Mouse (Mus musculus): Measurements from ENCODE around the gene Klhl30. TPM values are rescaled to one million over a fixed set of nuclear protein-coding genes. Genes with fewer than 3 reads are reported as not detected.

Klhl30 gene
- total and polyA plus RNA-seq, 2 experiments from 2014 or later = 0.25 to 0.31 TPM

- Histone ChIP-seq H3K9me3 (ENCODE audit: low read length) (no peaks in the 10 kb centered on the region), H3K9ac (replicated peaks; ENCODE audit: low read length) (no peak overlapping the region), H3K4me1 (ENCODE audit: insufficient read depth, low read length) (no peaks in the 10 kb centered on the region), H3K4me3 (ENCODE audit: low read length) (no peak overlapping the region), H3K27ac (no peak overlapping the region), H3K4me2 (ENCODE audit: low read depth, low read length) (no peak overlapping the region), H3K27me3 (ENCODE audit: insufficient read depth, low read length) (no peaks in the 10 kb centered on the region), H3K36me3 (ENCODE audit: insufficient read depth, low read length) (peaks cover 23% of the 10 kb centered on the region)
- DNase-seq (ENCODE audit: low spot score) (no peak), ATAC-seq (no peak)
- 47% methylated on average over 5 of the region's 5 CpGs for WGBS
- no peak for TF ChIP-seq CTCF (IDR thresholded peaks at IDR 0.05; ENCODE audit: low read depth)
These were observed 37.6 kb upstream of the Klhl30 start for GRCm38 (mm10) chr1:91313251-91313650.

- H3K9me3 ChIP-seq (ENCODE audit: low read length) = no peaks in the 10 kb centered on the region
- no peaks in the 10 kb centered on the region for H3K4me1 ChIP-seq (ENCODE audit: insufficient read depth, low read length)
- DNase-seq (ENCODE audit: low spot score) (no peak), ATAC-seq (no peak)
- no peak for TF ChIP-seq CTCF (IDR thresholded peaks at IDR 0.05; ENCODE audit: low read depth)
- H3K9ac ChIP-seq (replicated peaks; ENCODE audit: low read length) = no peak overlapping the region
- H3K36me3 ChIP-seq (ENCODE audit: insufficient read depth, low read length) = no peaks in the 10 kb centered on the region
- H3K4me3 ChIP-seq (ENCODE audit: low read length) = no peak overlapping the region
- H3K4me2 ChIP-seq (ENCODE audit: low read depth, low read length) = no peak overlapping the region
- WGBS = 94% methylated on average over 6 of the region's 6 CpGs
- no peaks in the 10 kb centered on the region for H3K27me3 ChIP-seq (ENCODE audit: insufficient read depth, low read length)
- H3K27ac ChIP-seq = no peak overlapping the region
These were observed 33.2 kb upstream of the Klhl30 start for GRCm38 (mm10) chr1:91317656-91318055.

GRCm38 (mm10) chr1:91321760-91322438 is 28.9 kb upstream of the Klhl30 start, which contains the start of gene Espnl:
Gene Espnl, plus strand, starts transcription at chr1:91322075.
- ATAC-seq (0 out of 2 replicates have a peak, but pooled peaks have one; percentile 36), DNase-seq (ENCODE audit: low spot score) (no peak)
- Histone ChIP-seq H3K4me3 (ENCODE audit: low read length) (no peak within 1 kb of the TSS), H3K4me1 (ENCODE audit: insufficient read depth, low read length) (no peaks in the 10 kb centered on the region), H3K9ac (replicated peaks; ENCODE audit: low read length) (no peak within 1 kb of the TSS), H3K36me3 (ENCODE audit: insufficient read depth, low read length) (no peaks in the 10 kb centered on the region), H3K27me3 (ENCODE audit: insufficient read depth, low read length) (no peaks in the 10 kb centered on the region), H3K27ac (no peak within 1 kb of the TSS), H3K9me3 (ENCODE audit: low read length) (no peaks in the 10 kb centered on the region), H3K4me2 (ENCODE audit: low read depth, low read length) (no peak within 1 kb of the TSS)
- TF ChIP-seq CTCF (IDR thresholded peaks at IDR 0.05; ENCODE audit: low read depth) = no peak
- 74% methylated on average over 19 of the region's 19 CpGs for WGBS

GRCm38 (mm10) chr1:91324646-91325045 is 26.2 kb upstream of the Klhl30 start:
- Histone ChIP-seq H3K4me2 (ENCODE audit: low read depth, low read length) (no peak overlapping the region), H3K36me3 (ENCODE audit: insufficient read depth, low read length) (no peaks in the 10 kb centered on the region), H3K9me3 (ENCODE audit: low read length) (no peaks in the 10 kb centered on the region), H3K4me3 (ENCODE audit: low read length) (no peak overlapping the region), H3K9ac (replicated peaks; ENCODE audit: low read length) (no peak overlapping the region), H3K27me3 (ENCODE audit: insufficient read depth, low read length) (no peaks in the 10 kb centered on the region), H3K4me1 (ENCODE audit: insufficient read depth, low read length) (no peaks in the 10 kb centered on the region), H3K27ac (no peak overlapping the region)
- ATAC-seq (no peak), DNase-seq (ENCODE audit: low spot score) (no peak)
- 80% methylated on average over 2 of the region's 2 CpGs for WGBS
- TF ChIP-seq CTCF (IDR thresholded peaks at IDR 0.05; ENCODE audit: low read depth) = no peak

- H3K9ac ChIP-seq (replicated peaks; ENCODE audit: low read length) = no peak overlapping the region
- no peaks in the 10 kb centered on the region for H3K9me3 ChIP-seq (ENCODE audit: low read length)
- no peak overlapping the region for H3K4me2 ChIP-seq (ENCODE audit: low read depth, low read length)
- H3K4me1 ChIP-seq (ENCODE audit: insufficient read depth, low read length) = no peaks in the 10 kb centered on the region
- no peak for TF ChIP-seq CTCF (IDR thresholded peaks at IDR 0.05; ENCODE audit: low read depth)
- no peaks in the 10 kb centered on the region for H3K27me3 ChIP-seq (ENCODE audit: insufficient read depth, low read length)
- H3K27ac ChIP-seq = no peak overlapping the region
- H3K4me3 ChIP-seq (ENCODE audit: low read length) = no peak overlapping the region
- DNase-seq (ENCODE audit: low spot score) (no peak), ATAC-seq (no peak)
- no peaks in the 10 kb centered on the region for H3K36me3 ChIP-seq (ENCODE audit: insufficient read depth, low read length)
- WGBS = 86% methylated on average over 4 of the region's 4 CpGs
These were observed 25.3 kb upstream of the Klhl30 start for GRCm38 (mm10) chr1:91325488-91326042.

GRCm38 (mm10) chr1:91332102-91332501 is 18.7 kb upstream of the Klhl30 start:
- Histone ChIP-seq H3K27ac (no peak overlapping the region), H3K9ac (replicated peaks; ENCODE audit: low read length) (no peak overlapping the region), H3K4me3 (ENCODE audit: low read length) (no peak overlapping the region), H3K4me1 (ENCODE audit: insufficient read depth, low read length) (no peaks in the 10 kb centered on the region), H3K4me2 (ENCODE audit: low read depth, low read length) (no peak overlapping the region), H3K27me3 (ENCODE audit: insufficient read depth, low read length) (no peaks in the 10 kb centered on the region), H3K36me3 (ENCODE audit: insufficient read depth, low read length) (no peaks in the 10 kb centered on the region), H3K9me3 (ENCODE audit: low read length) (no peaks in the 10 kb centered on the region)
- ATAC-seq = no peak
- DNase-seq (ENCODE audit: low spot score) = no peak
- no peak for TF ChIP-seq CTCF (IDR thresholded peaks at IDR 0.05; ENCODE audit: low read depth)
- 45% methylated on average over 4 of the region's 4 CpGs for WGBS

GRCm38 (mm10) chr1:91333582-91333981 is 17.2 kb upstream of the Klhl30 start:
- H3K9me3 ChIP-seq (ENCODE audit: low read length) = no peaks in the 10 kb centered on the region
- ATAC-seq = no peak
- TF ChIP-seq CTCF (IDR thresholded peaks at IDR 0.05; ENCODE audit: low read depth) = no peak
- H3K9ac ChIP-seq (replicated peaks; ENCODE audit: low read length) = no peak overlapping the region
- H3K4me2 ChIP-seq (ENCODE audit: low read depth, low read length) = no peak overlapping the region
- DNase-seq (ENCODE audit: low spot score) = no peak
- no peaks in the 10 kb centered on the region for H3K27me3 ChIP-seq (ENCODE audit: insufficient read depth, low read length)
- no peaks in the 10 kb centered on the region for H3K4me1 ChIP-seq (ENCODE audit: insufficient read depth, low read length)
- H3K4me3 ChIP-seq (ENCODE audit: low read length) = no peak overlapping the region
- no peak overlapping the region for H3K27ac ChIP-seq
- no peaks in the 10 kb centered on the region for H3K36me3 ChIP-seq (ENCODE audit: insufficient read depth, low read length)

Data from hindbrain, postnatal 0 days (tissue).